Mouse (Mus musculus): ENCODE measurements at regions not wholly inside any gene's neighbourhood (a gene's known extent, or its start where the extent isn't known, plus 50 kb on each side); places are given as distances from the start of the nearest gene placed in this dataset.

- Histone ChIP-seq H3K4me1 (replicated peaks) (peaks cover 8% of the 10 kb centered on the region; the same call in 1 of the 2 replicates), H3K9me3 (no peaks in the 10 kb centered on the region), H3K4me2 (replicated peaks) (no peak overlapping the region), H3K27me3 (no peaks in the 10 kb centered on the region), H3K36me3 (no peaks in the 10 kb centered on the region), H3K9ac (replicated peaks) (no peak overlapping the region), H3K4me3 (replicated peaks) (no peak overlapping the region), H3K27ac (no peak overlapping the region)
- ATAC-seq: peak; percentile 86
- 43% methylated on average over 4 of the region's 4 CpGs for WGBS
These were observed 115.8 kb upstream of the Tent5a start for GRCm38 (mm10) chr9:85442761-85443505.

GRCm38 (mm10) chr9:85439664-85440063 lies 112.5 kb upstream of the Tent5a start:
- 50% methylated on average over 1 of the region's 1 CpGs for WGBS
- ATAC-seq: 0 out of 2 replicates have a peak, but pooled peaks have one; percentile 48
- Histone ChIP-seq H3K27me3 (no peaks in the 10 kb centered on the region), H3K4me1 (replicated peaks) (peaks cover 8% of the 10 kb centered on the region; the same call in 1 of the 2 replicates), H3K36me3 (no peaks in the 10 kb centered on the region), H3K9ac (replicated peaks) (no peak overlapping the region), H3K9me3 (no peaks in the 10 kb centered on the region), H3K27ac (no peak overlapping the region), H3K4me3 (replicated peaks) (no peak overlapping the region), H3K4me2 (replicated peaks) (no peak overlapping the region)

- no peak for ATAC-seq
- H3K27me3 ChIP-seq: no peaks in the 10 kb centered on the region
- no peak overlapping the region for H3K4me2 ChIP-seq (replicated peaks)
- no peak overlapping the region for H3K4me3 ChIP-seq (replicated peaks)
- H3K36me3 ChIP-seq: no peaks in the 10 kb centered on the region
- no peak overlapping the region for H3K9ac ChIP-seq (replicated peaks)
- WGBS: 82% methylated on average over 2 of the region's 2 CpGs
- H3K9me3 ChIP-seq: no peaks in the 10 kb centered on the region
- H3K4me1 ChIP-seq (replicated peaks): no peaks in the 10 kb centered on the region
- no peak overlapping the region for H3K27ac ChIP-seq
These were observed 105.1 kb upstream of the Tent5a start for GRCm38 (mm10) chr9:85432220-85432619.

GRCm38 (mm10) chr9:85426809-85427208 lies 99.7 kb upstream of the Tent5a start:
- H3K9ac ChIP-seq (replicated peaks): no peak overlapping the region
- no peaks in the 10 kb centered on the region for H3K27me3 ChIP-seq
- WGBS: 87% methylated on average over 4 of the region's 4 CpGs
- H3K4me1 ChIP-seq (replicated peaks): no peaks in the 10 kb centered on the region
- no peaks in the 10 kb centered on the region for H3K36me3 ChIP-seq
- no peaks in the 10 kb centered on the region for H3K9me3 ChIP-seq
- no peak overlapping the region for H3K27ac ChIP-seq
- no peak overlapping the region for H3K4me2 ChIP-seq (replicated peaks)
- ATAC-seq: no peak
- no peak overlapping the region for H3K4me3 ChIP-seq (replicated peaks)

- no peak for ATAC-seq
- H3K27ac ChIP-seq: no peak overlapping the region
- H3K9ac ChIP-seq (replicated peaks): no peak overlapping the region
- no peaks in the 10 kb centered on the region for H3K36me3 ChIP-seq
- no peaks in the 10 kb centered on the region for H3K9me3 ChIP-seq
- H3K4me1 ChIP-seq (replicated peaks): no peaks in the 10 kb centered on the region
- 85% methylated on average over 2 of the region's 2 CpGs for WGBS
- H3K4me3 ChIP-seq (replicated peaks): no peak overlapping the region
- H3K4me2 ChIP-seq (replicated peaks): no peak overlapping the region
- H3K27me3 ChIP-seq: no peaks in the 10 kb centered on the region
These were observed 96.8 kb upstream of the Tent5a start for GRCm38 (mm10) chr9:85423908-85424307.

GRCm38 (mm10) chr9:85414391-85414790 lies 87.2 kb upstream of the Tent5a start:
- Histone ChIP-seq H3K27ac (no peak overlapping the region), H3K27me3 (no peaks in the 10 kb centered on the region), H3K9ac (replicated peaks) (no peak overlapping the region), H3K9me3 (no peaks in the 10 kb centered on the region), H3K4me1 (replicated peaks) (no peaks in the 10 kb centered on the region), H3K4me3 (replicated peaks) (no peak overlapping the region), H3K4me2 (replicated peaks) (no peak overlapping the region), H3K36me3 (no peaks in the 10 kb centered on the region)
- ATAC-seq: no peak
- WGBS: 85% methylated on average over 1 of the region's 1 CpGs

- H3K9me3 ChIP-seq: no peaks in the 10 kb centered on the region
- H3K9ac ChIP-seq (replicated peaks): no peak overlapping the region
- H3K27ac ChIP-seq: no peak overlapping the region
- no peak for ATAC-seq
- no peak overlapping the region for H3K4me2 ChIP-seq (replicated peaks)
- no peaks in the 10 kb centered on the region for H3K27me3 ChIP-seq
- H3K4me1 ChIP-seq (replicated peaks): no peaks in the 10 kb centered on the region
- no peak overlapping the region for H3K4me3 ChIP-seq (replicated peaks)
- 67% methylated on average over 1 of the region's 1 CpGs for WGBS
- H3K36me3 ChIP-seq: no peaks in the 10 kb centered on the region
These were observed 86.7 kb upstream of the Tent5a start for GRCm38 (mm10) chr9:85413813-85414212.

- peak; percentile 68; the same call in 1 of the 2 replicates for ATAC-seq
- 65% methylated on average over 11 of the region's 11 CpGs for WGBS
- no peak overlapping the region for H3K9ac ChIP-seq (replicated peaks)
- H3K4me2 ChIP-seq (replicated peaks): no peak overlapping the region
- H3K9me3 ChIP-seq: no peaks in the 10 kb centered on the region
- no peaks in the 10 kb centered on the region for H3K36me3 ChIP-seq
- H3K27me3 ChIP-seq: no peaks in the 10 kb centered on the region
- no peaks in the 10 kb centered on the region for H3K4me1 ChIP-seq (replicated peaks)
- no peak overlapping the region for H3K4me3 ChIP-seq (replicated peaks)
- no peak overlapping the region for H3K27ac ChIP-seq
These were observed 83.6 kb upstream of the Tent5a start for GRCm38 (mm10) chr9:85410643-85411296.

- Histone ChIP-seq H3K4me1 (replicated peaks) (no peaks in the 10 kb centered on the region), H3K9ac (replicated peaks) (no peak overlapping the region), H3K27me3 (no peaks in the 10 kb centered on the region), H3K4me2 (replicated peaks) (no peak overlapping the region), H3K27ac (no peak overlapping the region), H3K9me3 (no peaks in the 10 kb centered on the region), H3K4me3 (replicated peaks) (no peak overlapping the region), H3K36me3 (no peaks in the 10 kb centered on the region)
- WGBS: 83% methylated on average over 4 of the region's 4 CpGs
- no peak for ATAC-seq
These were observed 82.9 kb upstream of the Tent5a start for GRCm38 (mm10) chr9:85409974-85410506.

GRCm38 (mm10) chr9:85408461-85408860 lies 81.3 kb upstream of the Tent5a start:
- Histone ChIP-seq H3K9me3 (no peaks in the 10 kb centered on the region), H3K27ac (no peak overlapping the region), H3K4me3 (replicated peaks) (no peak overlapping the region), H3K36me3 (no peaks in the 10 kb centered on the region), H3K4me2 (replicated peaks) (no peak overlapping the region), H3K27me3 (no peaks in the 10 kb centered on the region), H3K9ac (replicated peaks) (no peak overlapping the region), H3K4me1 (replicated peaks) (no peaks in the 10 kb centered on the region)
- no peak for ATAC-seq
- WGBS: 82% methylated on average over 5 of the region's 5 CpGs

- Histone ChIP-seq H3K4me3 (replicated peaks) (no peak overlapping the region), H3K4me2 (replicated peaks) (no peak overlapping the region), H3K9ac (replicated peaks) (no peak overlapping the region), H3K27me3 (no peaks in the 10 kb centered on the region), H3K27ac (no peak overlapping the region), H3K4me1 (replicated peaks) (no peaks in the 10 kb centered on the region), H3K9me3 (no peaks in the 10 kb centered on the region), H3K36me3 (no peaks in the 10 kb centered on the region)
- WGBS: 100% methylated on average over 1 of the region's 1 CpGs
- no peak for ATAC-seq
These were observed 80.4 kb upstream of the Tent5a start for GRCm38 (mm10) chr9:85407592-85407991.

GRCm38 (mm10) chr9:85401736-85402135 lies 74.6 kb upstream of the Tent5a start:
- no peak for ATAC-seq
- H3K4me3 ChIP-seq (replicated peaks): no peak overlapping the region
- no peak overlapping the region for H3K4me2 ChIP-seq (replicated peaks)
- no peaks in the 10 kb centered on the region for H3K4me1 ChIP-seq (replicated peaks)
- no peaks in the 10 kb centered on the region for H3K36me3 ChIP-seq
- 90% methylated on average over 1 of the region's 1 CpGs for WGBS
- H3K27me3 ChIP-seq: no peaks in the 10 kb centered on the region
- H3K9me3 ChIP-seq: no peaks in the 10 kb centered on the region
- no peak overlapping the region for H3K9ac ChIP-seq (replicated peaks)
- no peak overlapping the region for H3K27ac ChIP-seq
